Mouse (Mus musculus) hindbrain, embryonic 15.5 days (tissue): ENCODE measurements around the gene Scnn1a. TPM values are rescaled to one million over a fixed set of nuclear protein-coding genes. Genes with fewer than 3 reads are reported as not detected.

Experiments
- ATAC-seq: fragments of 200-750 bp; cut with Nextera tagmentation; 2 replicates; pipeline ENCODE4 v1.8.0; 2017; ENCODE audit warnings: low read depth, moderate number of reproducible peaks, moderate TSS enrichment; ENCODE audit not compliant: low FRiP score
- H3K27ac ChIP-seq: fragments of 300-500 bp; sonication (generic); replicated peaks from 2 replicates; pipeline ENCODE4 v1.5.1; 2015; ENCODE audit warnings: mild to moderate bottlenecking, inconsistent platforms
- H3K27me3 ChIP-seq: fragments of 300-500 bp; sonication (generic); 2 replicates; pipeline ENCODE4 v1.6.1; 2015; ENCODE audit warnings: control low read depth, inconsistent platforms
- H3K36me3 ChIP-seq: fragments of 300-500 bp; sonication (generic); 2 replicates; pipeline ENCODE4 v1.6.1; 2015; ENCODE audit warnings: control low read depth, inconsistent platforms
- H3K4me1 ChIP-seq: fragments of 300-500 bp; sonication (generic); replicated peaks from 2 replicates; pipeline ENCODE4 v1.6.1; 2015; ENCODE audit warnings: control low read depth, inconsistent platforms
- H3K4me2 ChIP-seq: fragments of 300-500 bp; sonication (generic); 2 replicates; pipeline ENCODE4 v1.6.1; 2015; ENCODE audit warnings: moderate library complexity, mild to moderate bottlenecking, inconsistent platforms
- H3K4me3 ChIP-seq: fragments of 300-500 bp; sonication (generic); 2 replicates; pipeline ENCODE4 v1.5.1; 2015; ENCODE audit warnings: mild to moderate bottlenecking, inconsistent platforms
- H3K9ac ChIP-seq: fragments of 300-500 bp; sonication (generic); 2 replicates; pipeline ENCODE4 v1.6.1; 2015; ENCODE audit warnings: inconsistent platforms
- H3K9me3 ChIP-seq: fragments of 300-500 bp; sonication (generic); 2 replicates; pipeline ENCODE4 v1.6.1; 2016; ENCODE audit warnings: control low read depth, inconsistent platforms
- WGBS: fragments of 180-500 bp; shearing (Covaris S2); methylation state at CpG from one replicate; pipeline ENCODE4 v1.1.7; 2015; 5-methylcytosine and 5-hydroxymethylcytosine counted together
- polyA plus RNA-seq: library from polyadenylated mRNA; unstranded; fragments of >200 nt; fragmentation: Nextera tagmentation; extraction: Ambion mirVana; gene quantifications from 2 replicates; pipeline ENCODE4 v1.2.1, GENCODE M21; 2015

Scnn1a gene
- polyA plus RNA-seq, 1 experiment from 2014 or later, result 0.41 TPM

GRCm38 (mm10) chr6:125348721-125349574 lies 28.5 kb downstream of the Scnn1a start, which contains the start of gene Tnfrsf1a:
Gene Tnfrsf1a (plus strand): TSS chr6:125349362.
- H3K36me3 ChIP-seq, result no peaks in the 10 kb centered on the region
- no peaks in the 10 kb centered on the region for H3K9me3 ChIP-seq
- WGBS, result 6% methylated on average over 22 of the region's 22 CpGs
- H3K4me3 ChIP-seq, result peak within 1 kb of the TSS; percentile 37
- no peak for ATAC-seq
- H3K9ac ChIP-seq, result peak within 1 kb of the TSS; percentile 38
- H3K4me2 ChIP-seq, result peak within 1 kb of the TSS; percentile 63
- H3K27me3 ChIP-seq, result peaks cover 10% of the 10 kb centered on the region; the same call in 1 of the 2 replicates
- 0 out of 2 replicates have a peak within 1 kb of the TSS, but pooled peaks have one; percentile 32 for H3K27ac ChIP-seq
- peaks cover 17% of the 10 kb centered on the region for H3K4me1 ChIP-seq

GRCm38 (mm10) chr6:125349575-125350230 lies 29.2 kb downstream of the Scnn1a start:
- H3K27me3 ChIP-seq, result peaks cover 10% of the 10 kb centered on the region; the same call in 1 of the 2 replicates
- H3K4me2 ChIP-seq, result peak overlapping the region; percentile 63
- H3K9ac ChIP-seq, result peak overlapping the region; percentile 38
- no peaks in the 10 kb centered on the region for H3K9me3 ChIP-seq
- H3K36me3 ChIP-seq, result no peaks in the 10 kb centered on the region
- H3K4me1 ChIP-seq, result peaks cover 21% of the 10 kb centered on the region
- ATAC-seq, result peak; percentile 42; the same call in 1 of the 2 replicates
- H3K4me3 ChIP-seq, result peak overlapping the region; percentile 37
- H3K27ac ChIP-seq, result 0 out of 2 replicates have a peak overlapping the region, but pooled peaks have one; percentile 32
- under 1% methylated on average over 26 of the region's 27 CpGs for WGBS

GRCm38 (mm10) chr6:125350231-125350994 lies 30.0 kb downstream of the Scnn1a start:
- H3K4me3 ChIP-seq, result peak overlapping the region; percentile 37
- H3K9me3 ChIP-seq, result no peaks in the 10 kb centered on the region
- H3K27ac ChIP-seq, result 0 out of 2 replicates have a peak overlapping the region, but pooled peaks have one; percentile 32
- peaks cover 28% of the 10 kb centered on the region for H3K4me1 ChIP-seq
- WGBS, result 11% methylated on average over 20 of the region's 20 CpGs
- no peak for ATAC-seq
- H3K4me2 ChIP-seq, result peak overlapping the region; percentile 63
- H3K27me3 ChIP-seq, result peaks cover 10% of the 10 kb centered on the region; the same call in 1 of the 2 replicates
- peak overlapping the region; percentile 38 for H3K9ac ChIP-seq
- H3K36me3 ChIP-seq, result no peaks in the 10 kb centered on the region

- ATAC-seq, result no peak
- Histone ChIP-seq H3K4me1 (peaks cover 33% of the 10 kb centered on the region), H3K9me3 (no peaks in the 10 kb centered on the region), H3K9ac (no peak overlapping the region), H3K4me2 (peak overlapping the region; percentile 63), H3K4me3 (no peak overlapping the region), H3K27me3 (peaks cover 10% of the 10 kb centered on the region; the same call in 1 of the 2 replicates), H3K27ac (no peak overlapping the region), H3K36me3 (no peaks in the 10 kb centered on the region)
- WGBS, result 87% methylated on average over 2 of the region's 2 CpGs
Measured at GRCm38 (mm10) chr6:125350995-125351324, 30.5 kb downstream of the Scnn1a start.

- WGBS, result 72% methylated on average over 8 of the region's 8 CpGs
- ATAC-seq, result no peak
Measured at GRCm38 (mm10) chr6:125351368-125352045, 31.0 kb downstream of the Scnn1a start.

GRCm38 (mm10) chr6:125352046-125352384 lies 31.6 kb downstream of the Scnn1a start:
- Histone ChIP-seq H3K4me3 (no peak overlapping the region), H3K27me3 (peaks cover 10% of the 10 kb centered on the region; the same call in 1 of the 2 replicates), H3K9me3 (no peaks in the 10 kb centered on the region), H3K36me3 (no peaks in the 10 kb centered on the region), H3K4me2 (no peak overlapping the region), H3K4me1 (peaks cover 33% of the 10 kb centered on the region), H3K9ac (no peak overlapping the region), H3K27ac (no peak overlapping the region)
- ATAC-seq, result no peak
- WGBS, result 72% methylated on average over 5 of the region's 5 CpGs

More at GRCm38 (mm10) chr6:125351368-125352045, 31.0 kb downstream of the Scnn1a start:
- H3K4me2 ChIP-seq, result peak overlapping the region; percentile 63; the same call in 1 of the 2 replicates
- H3K27me3 ChIP-seq, result peaks cover 10% of the 10 kb centered on the region; the same call in 1 of the 2 replicates
- H3K27ac ChIP-seq, result no peak overlapping the region
- no peaks in the 10 kb centered on the region for H3K36me3 ChIP-seq
- no peak overlapping the region; the same call in 1 of the 2 replicates for H3K9ac ChIP-seq
- H3K9me3 ChIP-seq, result no peaks in the 10 kb centered on the region
- H3K4me1 ChIP-seq, result peaks cover 33% of the 10 kb centered on the region
- H3K4me3 ChIP-seq, result no peak overlapping the region

GRCm38 (mm10) chr6:125352811-125353210 lies 32.4 kb downstream of the Scnn1a start:
- no peak overlapping the region for H3K27ac ChIP-seq
- WGBS, result 65% methylated on average over 4 of the region's 4 CpGs
- H3K4me2 ChIP-seq, result no peak overlapping the region
- no peak overlapping the region for H3K4me3 ChIP-seq
- H3K4me1 ChIP-seq, result peaks cover 33% of the 10 kb centered on the region
- peaks cover 10% of the 10 kb centered on the region; the same call in 1 of the 2 replicates for H3K27me3 ChIP-seq
- H3K36me3 ChIP-seq, result no peaks in the 10 kb centered on the region
- H3K9me3 ChIP-seq, result no peaks in the 10 kb centered on the region
- no peak overlapping the region for H3K9ac ChIP-seq
- no peak for ATAC-seq

- Histone ChIP-seq H3K36me3 (no peaks in the 10 kb centered on the region), H3K9me3 (no peaks in the 10 kb centered on the region), H3K4me2 (no peak overlapping the region), H3K4me3 (no peak overlapping the region), H3K27me3 (peaks cover 10% of the 10 kb centered on the region; the same call in 1 of the 2 replicates), H3K27ac (no peak overlapping the region), H3K4me1 (peaks cover 33% of the 10 kb centered on the region), H3K9ac (no peak overlapping the region)
- no peak for ATAC-seq
- WGBS, result 83% methylated on average over 11 of the region's 11 CpGs
Measured at GRCm38 (mm10) chr6:125353221-125353620, 32.8 kb downstream of the Scnn1a start.

- H3K9ac ChIP-seq, result no peak overlapping the region
- H3K9me3 ChIP-seq, result no peaks in the 10 kb centered on the region
- H3K27ac ChIP-seq, result no peak overlapping the region
- 89% methylated on average over 4 of the region's 4 CpGs for WGBS
- no peaks in the 10 kb centered on the region for H3K36me3 ChIP-seq
- peaks cover 7% of the 10 kb centered on the region; the same call in 1 of the 2 replicates for H3K27me3 ChIP-seq
- H3K4me1 ChIP-seq, result peaks cover 33% of the 10 kb centered on the region
- no peak overlapping the region for H3K4me3 ChIP-seq
- H3K4me2 ChIP-seq, result no peak overlapping the region
- ATAC-seq, result no peak
Measured at GRCm38 (mm10) chr6:125353655-125354054, 33.2 kb downstream of the Scnn1a start.

GRCm38 (mm10) chr6:125354352-125355151 lies 34.1 kb downstream of the Scnn1a start:
- H3K36me3 ChIP-seq, result no peaks in the 10 kb centered on the region
- WGBS, result 15% methylated on average over 14 of the region's 14 CpGs
- H3K4me2 ChIP-seq, result peak overlapping the region; percentile 28
- no peak overlapping the region for H3K27ac ChIP-seq
- H3K27me3 ChIP-seq, result peaks cover 6% of the 10 kb centered on the region; the same call in 1 of the 2 replicates
- no peak overlapping the region for H3K4me3 ChIP-seq
- H3K9me3 ChIP-seq, result no peaks in the 10 kb centered on the region
- H3K9ac ChIP-seq, result no peak overlapping the region
- H3K4me1 ChIP-seq, result peaks cover 24% of the 10 kb centered on the region
- ATAC-seq, result 0 out of 2 replicates have a peak, but pooled peaks have one; percentile 16
